In genomic region chr4:149551696-149552095, GRCm38 (mm10) we compare ENCODE assay signal across 30 mouse cellular contexts.
"Had no signal": no experiment of that assay in that cellular context is flagged by ENCODE, and none has a peak within 500 bp of the region (broad histone marks: within the 10 kb centered on the region; RNA-seq: fewer than 3 reads in every experiment).

No protein-coding gene starts in this region.

- ATAC-seq: liver, embryonic 12.5 days; liver, postnatal 0 days; midbrain, embryonic 13.5 days; midbrain, embryonic 15.5 days; midbrain, embryonic 16.5 days had no signal

- H3K4me3 ChIP-seq: left cerebral cortex, adult 2 months; limb, embryonic 10.5 days; limb, embryonic 12.5 days; limb, embryonic 13.5 days; limb, embryonic 15.5 days; liver, embryonic 12.5 days; liver, embryonic 13.5 days; liver, embryonic 15.5 days; lung, embryonic 15.5 days; megakaryocyte, embryonic 14.5 days; midbrain, embryonic 10.5 days; midbrain, embryonic 12.5 days; midbrain, embryonic 13.5 days; midbrain, embryonic 15.5 days; myocyte; neural tube, embryonic 12.5 days; neural tube, embryonic 13.5 days had no signal

- H3K4me1 ChIP-seq: limb, embryonic 10.5 days; limb, embryonic 12.5 days; limb, embryonic 13.5 days; limb, embryonic 15.5 days; liver, embryonic 15.5 days; lung, embryonic 15.5 days; midbrain, embryonic 12.5 days; midbrain, embryonic 15.5 days had no signal

- DNase-seq: left cerebral cortex, postnatal 4 days; liver; liver, embryonic 13.5 days; liver, postnatal 0 days; lung, postnatal 10 days; lung, postnatal 14 days; lung, postnatal 36 days; lung, postnatal 4 days; midbrain, embryonic 14.5 days had no signal

- H3K27me3 ChIP-seq: limb, embryonic 12.5 days; limb, embryonic 13.5 days; limb, embryonic 15.5 days; liver, embryonic 13.5 days; liver, embryonic 15.5 days; lung, embryonic 15.5 days; midbrain, embryonic 12.5 days; midbrain, embryonic 13.5 days; midbrain, embryonic 15.5 days; neural tube, embryonic 12.5 days; neural tube, embryonic 13.5 days had no signal

- H3K9me3 ChIP-seq: limb, embryonic 10.5 days; limb, embryonic 12.5 days; limb, embryonic 13.5 days; limb, embryonic 15.5 days; liver, embryonic 12.5 days; liver, embryonic 13.5 days; liver, embryonic 15.5 days; lung, embryonic 15.5 days; megakaryocyte, embryonic 14.5 days; midbrain, embryonic 10.5 days; midbrain, embryonic 12.5 days; midbrain, embryonic 13.5 days; midbrain, embryonic 15.5 days; neural tube, embryonic 12.5 days; neural tube, embryonic 13.5 days had no signal

- H3K36me3 ChIP-seq: liver, embryonic 12.5 days; liver, embryonic 13.5 days; liver, embryonic 15.5 days had no signal

- H3K9ac ChIP-seq: limb, embryonic 12.5 days; limb, embryonic 15.5 days; liver, embryonic 12.5 days; liver, embryonic 13.5 days; liver, embryonic 14.5 days; liver, embryonic 15.5 days; liver, postnatal 0 days; lung, embryonic 15.5 days; midbrain, embryonic 12.5 days; midbrain, embryonic 13.5 days; midbrain, embryonic 15.5 days; neural tube, embryonic 12.5 days had no signal

- H3K27ac ChIP-seq: left cerebral cortex, adult 2 months; limb, embryonic 10.5 days; limb, embryonic 12.5 days; limb, embryonic 13.5 days; limb, embryonic 15.5 days; liver, embryonic 12.5 days; liver, embryonic 13.5 days; liver, embryonic 14.5 days; liver, embryonic 15.5 days; lung, embryonic 15.5 days; macrophage; midbrain, embryonic 10.5 days; midbrain, embryonic 12.5 days; midbrain, embryonic 13.5 days; midbrain, embryonic 15.5 days; neural tube, embryonic 12.5 days; neural tube, embryonic 13.5 days had no signal

- H3K4me2 ChIP-seq: limb, embryonic 12.5 days; limb, embryonic 13.5 days; limb, embryonic 15.5 days; liver, embryonic 11.5 days; liver, embryonic 12.5 days; liver, embryonic 13.5 days; liver, embryonic 15.5 days; lung, embryonic 15.5 days; midbrain, embryonic 11.5 days; midbrain, embryonic 12.5 days; midbrain, embryonic 13.5 days; midbrain, embryonic 15.5 days; neural tube, embryonic 12.5 days; neural tube, embryonic 13.5 days had no signal
